Mouse (Mus musculus): Measurements from ENCODE around the gene Gps1.
"Not testable (repeated sequence)": the region's sequence is repeated elsewhere in the genome, so short reads cannot be mapped to it uniquely, and the experiment has no call there.

Gene Gps1

GRCm38 (mm10) chr11:120784064-120784791 lies at the start of gene Gps1, which contains the start of gene Rfng:
Gps1 (plus strand) TSS chr11:120784272.
Rfng (minus strand) TSS chr11:120784207.
- peak; percentile 90 to 92 for DNase-seq

- DNase-seq: no peak
Observed at GRCm38 (mm10) chr11:120736424-120736823, 47.6 kb upstream of the Gps1 start.

GRCm38 (mm10) chr11:120740981-120741380 lies 43.1 kb upstream of the Gps1 start:
- no peak for DNase-seq

GRCm38 (mm10) chr11:120744121-120744701 lies 39.9 kb upstream of the Gps1 start:
- DNase-seq: no peak

- DNase-seq: no peak
Observed at GRCm38 (mm10) chr11:120747974-120748373, 36.1 kb upstream of the Gps1 start.

- DNase-seq: peak; percentile 15 to 39
Observed at GRCm38 (mm10) chr11:120749430-120749829, 34.6 kb upstream of the Gps1 start.

- DNase-seq: no peak
Observed at GRCm38 (mm10) chr11:120751606-120752005, 32.5 kb upstream of the Gps1 start.

- no peak for DNase-seq
Observed at GRCm38 (mm10) chr11:120760236-120760635, 23.8 kb upstream of the Gps1 start.

- DNase-seq: no peak
Observed at GRCm38 (mm10) chr11:120761811-120762671, 22.0 kb upstream of the Gps1 start.

- not testable (repeated sequence) for DNase-seq
Observed at GRCm38 (mm10) chr11:120762672-120763041, 21.4 kb upstream of the Gps1 start, which contains the start of gene Hmga1b. Hmga1b (plus strand) TSS chr11:120762794.

- not testable (repeated sequence) for DNase-seq
Observed at GRCm38 (mm10) chr11:120763121-120763999, 20.7 kb upstream of the Gps1 start.

GRCm38 (mm10) chr11:120767023-120767422 lies 17.0 kb upstream of the Gps1 start:
- DNase-seq: not testable (repeated sequence)

- DNase-seq: no peak
Observed at GRCm38 (mm10) chr11:120768206-120768605, 15.9 kb upstream of the Gps1 start.

GRCm38 (mm10) chr11:120772749-120773148 lies 11.3 kb upstream of the Gps1 start:
- DNase-seq: no peak

GRCm38 (mm10) chr11:120773463-120774190 lies 10.4 kb upstream of the Gps1 start:
- no peak for DNase-seq

GRCm38 (mm10) chr11:120775774-120776469 lies 8.2 kb upstream of the Gps1 start:
- peak; percentile 97 to 99 for DNase-seq

- DNase-seq: peak in 1 of 2 experiments; percentile 4
Observed at GRCm38 (mm10) chr11:120777123-120777522, 6.9 kb upstream of the Gps1 start.

- DNase-seq: no peak
Observed at GRCm38 (mm10) chr11:120779876-120780275, 4.2 kb upstream of the Gps1 start.

GRCm38 (mm10) chr11:120781361-120781760 lies 2.7 kb upstream of the Gps1 start:
- DNase-seq: not testable (repeated sequence)

GRCm38 (mm10) chr11:120783426-120784063 lies 527 bp upstream of the Gps1 start:
- peak; percentile 57 to 62 for DNase-seq

All from cerebellum, postnatal 25 days (tissue).